Mouse (Mus musculus): Measurements from ENCODE around the gene Fbxo17. TPM values are rescaled to one million over a fixed set of nuclear protein-coding genes. Genes with fewer than 3 reads are reported as not detected.
"Not testable (repeated sequence)": the region's sequence is repeated elsewhere in the genome, so short reads cannot be mapped to it uniquely, and the experiment has no call there.

The Fbxo17 gene
- polyA plus RNA-seq, 1 experiment from 2014 or later, result 6.3 TPM

GRCm38 (mm10) chr7:28694423-28694822, 22.2 kb upstream of the Fbxo17 start:
- Histone ChIP-seq H3K9me3 (no peaks in the 10 kb centered on the region), H3K27ac (replicated peaks) (no peak overlapping the region), H3K36me3 (no peaks in the 10 kb centered on the region), H3K4me1 (replicated peaks) (peaks cover 18% of the 10 kb centered on the region), H3K27me3 (peaks cover 29% of the 10 kb centered on the region), H3K4me3 (no peak overlapping the region), H3K9ac (no peak overlapping the region), H3K4me2 (no peak overlapping the region)
- 10% methylated on average over 14 of the region's 14 CpGs for WGBS
- no peak for ATAC-seq (ENCODE audit: low read depth)

- Histone ChIP-seq H3K36me3 (no peaks in the 10 kb centered on the region), H3K4me2 (no peak overlapping the region), H3K27me3 (peaks cover 29% of the 10 kb centered on the region), H3K9me3 (no peaks in the 10 kb centered on the region), H3K4me1 (replicated peaks) (peaks cover 18% of the 10 kb centered on the region), H3K4me3 (no peak overlapping the region), H3K9ac (no peak overlapping the region), H3K27ac (replicated peaks) (no peak overlapping the region)
- WGBS, result 51% methylated on average over 8 of the region's 8 CpGs
- ATAC-seq (ENCODE audit: low read depth), result no peak
Observed at GRCm38 (mm10) chr7:28694966-28695511, 21.6 kb upstream of the Fbxo17 start.

GRCm38 (mm10) chr7:28697277-28697676, 19.3 kb upstream of the Fbxo17 start:
- Histone ChIP-seq H3K36me3 (no peaks in the 10 kb centered on the region), H3K9ac (no peak overlapping the region), H3K4me1 (replicated peaks) (peaks cover 18% of the 10 kb centered on the region), H3K27me3 (peaks cover 29% of the 10 kb centered on the region), H3K4me2 (no peak overlapping the region), H3K9me3 (peaks cover 4% of the 10 kb centered on the region; the same call in 1 of the 2 replicates), H3K4me3 (no peak overlapping the region), H3K27ac (replicated peaks) (no peak overlapping the region)
- ATAC-seq (ENCODE audit: low read depth), result no peak
- WGBS, result 95% methylated on average over 11 of the region's 11 CpGs

GRCm38 (mm10) chr7:28700269-28700668, 16.3 kb upstream of the Fbxo17 start:
- Histone ChIP-seq H3K9ac (no peak overlapping the region), H3K4me2 (no peak overlapping the region), H3K27ac (replicated peaks) (no peak overlapping the region), H3K4me1 (replicated peaks) (no peaks in the 10 kb centered on the region), H3K4me3 (no peak overlapping the region), H3K9me3 (peaks cover 4% of the 10 kb centered on the region; the same call in 1 of the 2 replicates), H3K27me3 (peaks cover 2% of the 10 kb centered on the region), H3K36me3 (no peaks in the 10 kb centered on the region)
- ATAC-seq (ENCODE audit: low read depth), result no peak
- 96% methylated on average over 4 of the region's 4 CpGs for WGBS

GRCm38 (mm10) chr7:28701306-28701705, 15.3 kb upstream of the Fbxo17 start:
- not testable (repeated sequence) for ATAC-seq (ENCODE audit: low read depth); H3K36me3 ChIP-seq
- 95% methylated on average over 12 of the region's 12 CpGs for WGBS

GRCm38 (mm10) chr7:28702601-28703143, 13.9 kb upstream of the Fbxo17 start:
- Histone ChIP-seq H3K4me2 (no peak overlapping the region), H3K27ac (replicated peaks) (no peak overlapping the region), H3K36me3 (no peaks in the 10 kb centered on the region), H3K9ac (no peak overlapping the region), H3K4me3 (no peak overlapping the region), H3K9me3 (peaks cover 4% of the 10 kb centered on the region; the same call in 1 of the 2 replicates), H3K4me1 (replicated peaks) (no peaks in the 10 kb centered on the region), H3K27me3 (no peaks in the 10 kb centered on the region)
- 69% methylated on average over 9 of the region's 9 CpGs for WGBS
- no peak for ATAC-seq (ENCODE audit: low read depth)

More at GRCm38 (mm10) chr7:28701306-28701705, 15.3 kb upstream of the Fbxo17 start:
- H3K4me3 ChIP-seq; H3K9me3 ChIP-seq; H3K4me2 ChIP-seq; H3K4me1 ChIP-seq (replicated peaks); H3K9ac ChIP-seq; H3K27ac ChIP-seq (replicated peaks); H3K27me3 ChIP-seq: not testable (repeated sequence)

GRCm38 (mm10) chr7:28709454-28709853, 7.2 kb upstream of the Fbxo17 start:
- no peaks in the 10 kb centered on the region for H3K36me3 ChIP-seq
- ATAC-seq (ENCODE audit: low read depth), result no peak
- H3K27me3 ChIP-seq, result no peaks in the 10 kb centered on the region
- no peak overlapping the region for H3K4me3 ChIP-seq
- H3K4me1 ChIP-seq (replicated peaks), result no peaks in the 10 kb centered on the region
- H3K9me3 ChIP-seq, result no peaks in the 10 kb centered on the region
- no peak overlapping the region for H3K27ac ChIP-seq (replicated peaks)
- no peak overlapping the region for H3K9ac ChIP-seq
- no peak overlapping the region for H3K4me2 ChIP-seq

- ATAC-seq (ENCODE audit: low read depth), result no peak
- Histone ChIP-seq H3K9ac (no peak overlapping the region), H3K4me2 (no peak overlapping the region), H3K4me3 (no peak overlapping the region), H3K4me1 (replicated peaks) (peaks cover 2% of the 10 kb centered on the region; the same call in 1 of the 2 replicates), H3K27me3 (no peaks in the 10 kb centered on the region), H3K27ac (replicated peaks) (no peak overlapping the region), H3K36me3 (no peaks in the 10 kb centered on the region), H3K9me3 (no peaks in the 10 kb centered on the region)
- WGBS, result 62% methylated on average over 3 of the region's 3 CpGs
Observed at GRCm38 (mm10) chr7:28710962-28711361, 5.6 kb upstream of the Fbxo17 start.

- Histone ChIP-seq H3K36me3 (no peaks in the 10 kb centered on the region), H3K4me3 (no peak overlapping the region), H3K27ac (replicated peaks) (no peak overlapping the region), H3K4me2 (no peak overlapping the region), H3K4me1 (replicated peaks) (peaks cover 19% of the 10 kb centered on the region), H3K27me3 (no peaks in the 10 kb centered on the region), H3K9ac (no peak overlapping the region), H3K9me3 (no peaks in the 10 kb centered on the region)
- 84% methylated on average over 5 of the region's 5 CpGs for WGBS
- no peak for ATAC-seq (ENCODE audit: low read depth)
Observed at GRCm38 (mm10) chr7:28714667-28715066, 1.9 kb upstream of the Fbxo17 start.

- no peak overlapping the region for H3K9ac ChIP-seq
- no peak for ATAC-seq (ENCODE audit: low read depth)
- H3K4me1 ChIP-seq (replicated peaks), result peaks cover 19% of the 10 kb centered on the region
- H3K27me3 ChIP-seq, result no peaks in the 10 kb centered on the region
- WGBS, result 98% methylated on average over 2 of the region's 2 CpGs
- no peak overlapping the region for H3K27ac ChIP-seq (replicated peaks)
- no peaks in the 10 kb centered on the region for H3K36me3 ChIP-seq
- no peak overlapping the region for H3K4me3 ChIP-seq
- no peaks in the 10 kb centered on the region for H3K9me3 ChIP-seq
- H3K4me2 ChIP-seq, result no peak overlapping the region; the same call in 1 of the 2 replicates
Observed at GRCm38 (mm10) chr7:28715598-28715997, 1.0 kb upstream of the Fbxo17 start.

GRCm38 (mm10) chr7:28717726-28718125, 1.1 kb downstream of the Fbxo17 start:
- H3K27me3 ChIP-seq, result no peaks in the 10 kb centered on the region
- peaks cover 19% of the 10 kb centered on the region for H3K4me1 ChIP-seq (replicated peaks)
- whole genome bisulfite sequencing, result 86% methylated on average over 10 of the region's 10 CpGs
- H3K27ac ChIP-seq (replicated peaks), result no peak overlapping the region
- H3K9ac ChIP-seq, result no peak overlapping the region
- H3K36me3 ChIP-seq, result no peaks in the 10 kb centered on the region
- H3K4me3 ChIP-seq, result no peak overlapping the region
- H3K9me3 ChIP-seq, result no peaks in the 10 kb centered on the region
- no peak for ATAC-seq (ENCODE audit: low read depth)
- no peak overlapping the region for H3K4me2 ChIP-seq

- Histone ChIP-seq H3K4me1 (replicated peaks) (peaks cover 19% of the 10 kb centered on the region), H3K4me2 (no peak overlapping the region), H3K27me3 (no peaks in the 10 kb centered on the region), H3K9ac (no peak overlapping the region), H3K27ac (replicated peaks) (no peak overlapping the region), H3K4me3 (no peak overlapping the region), H3K9me3 (no peaks in the 10 kb centered on the region), H3K36me3 (no peaks in the 10 kb centered on the region)
- whole genome bisulfite sequencing, result 63% methylated on average over 4 of the region's 4 CpGs
- ATAC-seq (ENCODE audit: low read depth), result no peak
Observed at GRCm38 (mm10) chr7:28719159-28719558, 2.6 kb downstream of the Fbxo17 start.

GRCm38 (mm10) chr7:28719650-28720049, 3.0 kb downstream of the Fbxo17 start:
- Histone ChIP-seq H3K27ac (replicated peaks) (no peak overlapping the region), H3K4me1 (replicated peaks) (peaks cover 19% of the 10 kb centered on the region), H3K9me3 (no peaks in the 10 kb centered on the region), H3K36me3 (no peaks in the 10 kb centered on the region), H3K27me3 (no peaks in the 10 kb centered on the region), H3K4me2 (no peak overlapping the region), H3K4me3 (no peak overlapping the region), H3K9ac (no peak overlapping the region)
- WGBS, result 92% methylated on average over 2 of the region's 2 CpGs
- ATAC-seq (ENCODE audit: low read depth), result no peak
